Mouse (Mus musculus): ENCODE results near the gene Gm43720. TPM values are rescaled to one million over a fixed set of nuclear protein-coding genes. Genes with fewer than 3 reads are reported as not detected.

The Gm43720 gene
- not detected in 4 replicates for total RNA-seq (2023; ENCODE audit: inconsistent age)

GRCm38 (mm10) chr5:138279585-138280424 is at the start of gene Gm43720, which contains the start of the genes Gpc2 and Stag3:
TSS of gene Gm43720 (minus strand) at chr5:138279958.
TSS of gene Gpc2 (minus strand) at chr5:138280005.
TSS of gene Stag3 (plus strand) at chr5:138280240.

GRCm38 (mm10) chr5:138272409-138272923 is 7.3 kb downstream of the Gm43720 start, which contains the start of gene Gal3st4:
TSS of gene Gal3st4 (minus strand) at chr5:138272840.

GRCm38 (mm10) chr5:138263260-138264206 is 16.2 kb downstream of the Gm43720 start, which contains the start of gene BC037034:
TSS of gene BC037034 (minus strand) at chr5:138264033.

DNA sequence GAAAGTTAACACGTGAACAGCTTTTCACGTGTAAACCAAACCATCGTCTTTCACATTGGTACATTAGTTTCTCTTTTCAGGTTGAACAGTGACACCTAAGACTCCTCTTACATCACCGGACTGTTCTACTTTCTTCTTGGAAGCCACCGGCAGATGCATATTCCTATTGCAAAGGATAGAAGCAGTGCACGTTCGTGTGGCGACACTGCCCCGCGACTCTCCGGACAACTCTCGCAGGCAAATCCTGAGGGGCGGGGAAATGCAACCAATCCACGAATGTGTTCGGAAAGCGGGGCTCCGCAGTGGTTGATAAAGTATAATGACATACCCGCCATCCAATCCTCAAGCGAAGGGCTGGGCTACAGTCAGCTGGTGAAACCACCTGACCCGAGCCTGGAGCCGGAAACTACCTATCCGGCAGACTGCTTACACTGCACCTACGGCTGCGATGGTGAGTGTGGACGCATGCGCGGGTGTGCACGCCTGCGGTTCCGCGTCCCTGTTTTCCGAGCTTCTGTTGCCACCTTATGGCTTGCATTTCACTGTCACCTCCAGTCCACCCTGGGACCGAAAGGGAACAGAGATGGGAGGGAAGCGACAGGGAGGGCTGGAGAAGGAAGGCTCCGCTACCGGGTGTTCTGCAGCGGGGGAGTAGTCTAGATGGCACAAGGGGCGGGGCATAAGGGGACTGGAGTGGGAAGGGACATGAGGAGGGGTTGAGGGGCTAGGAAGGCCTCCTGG is 24.2 kb downstream of the Gm43720 start, which contains the start of gene Lamtor4:
Lamtor4 (plus strand) TSS at position 130 of the 741 bp plus-strand sequence.

GRCm38 (mm10) chr5:138225700-138226099 is 54.1 kb downstream of the Gm43720 start, which contains the start of gene Nxpe5:
TSS of gene Nxpe5 (plus strand) at chr5:138225898.

Other genes with a start within 250 kb of the Gm43720 start
- gene Smok3c, start 226.8 kb downstream of the Gm43720 start, total RNA-seq (2023; ENCODE audit: inconsistent age) = not detected in 4 replicates
- gene Zkscan1, start 194.9 kb downstream of the Gm43720 start, total RNA-seq (2023; ENCODE audit: inconsistent age) = 15.6 to 18.0 TPM (median 17.9 TPM) in 4 replicates
- gene Zscan21, start 163.1 kb downstream of the Gm43720 start, total RNA-seq (2023; ENCODE audit: inconsistent age) = 8.6 to 10.5 TPM (median 9.9 TPM) in 4 replicates
- gene Zfp113, start 124.2 kb downstream of the Gm43720 start, total RNA-seq (2023; ENCODE audit: inconsistent age) = 8.8 to 11.8 TPM (median 10.7 TPM) in 4 replicates
- 50.0 to 62.1 TPM (median 51.4 TPM) in 4 replicates for gene Cops6, start 118.9 kb downstream of the Gm43720 start, total RNA-seq (2023; ENCODE audit: inconsistent age)
- gene Ap4m1, start 108.0 kb downstream of the Gm43720 start, total RNA-seq (2023; ENCODE audit: inconsistent age) = 34.6 to 44.5 TPM (median 37.7 TPM) in 4 replicates
- 55.9 to 62.7 TPM (median 57.4 TPM) in 4 replicates for gene Mcm7, start 107.5 kb downstream of the Gm43720 start, total RNA-seq (2023; ENCODE audit: inconsistent age)
- 31.7 to 37.3 TPM (median 32.3 TPM) in 4 replicates for gene Taf6, start 92.5 kb downstream of the Gm43720 start, total RNA-seq (2023; ENCODE audit: inconsistent age)
- 13.7 to 21.1 TPM (median 17.0 TPM) in 4 replicates for gene Cnpy4, start 92.5 kb downstream of the Gm43720 start, total RNA-seq (2023; ENCODE audit: inconsistent age)
- 1.1 to 1.7 TPM (median 1.6 TPM) in 3 of 4 replicates, not detected in the other for gene Mblac1, start 85.6 kb downstream of the Gm43720 start, total RNA-seq (2023; ENCODE audit: inconsistent age)
- not detected in 4 replicates for gene Nxpe5, start 54.1 kb downstream of the Gm43720 start, total RNA-seq (2023; ENCODE audit: inconsistent age)
- gene Lamtor4, start 24.5 kb downstream of the Gm43720 start, total RNA-seq (2023; ENCODE audit: inconsistent age) = 31.8 to 44.5 TPM (median 38.9 TPM) in 4 replicates
- gene BC037034, start 15.9 kb downstream of the Gm43720 start, total RNA-seq (2023; ENCODE audit: inconsistent age) = 54.8 to 62.4 TPM (median 56.6 TPM) in 4 replicates
- gene Gal3st4, start 7.1 kb downstream of the Gm43720 start, total RNA-seq (2023; ENCODE audit: inconsistent age) = not detected in 4 replicates
- 1.5 to 2.6 TPM (median 2.2 TPM) in 4 replicates for gene Gpc2, start within 50 bp of the Gm43720 start, total RNA-seq (2023; ENCODE audit: inconsistent age)
- gene Stag3, start 282 bp upstream of the Gm43720 start, total RNA-seq (2023; ENCODE audit: inconsistent age) = 0.74 TPM in 1 of 4 replicates, not detected in the others
- 0.48 TPM in 2 of 4 replicates, not detected in the others for gene Pvrig, start 62.0 kb upstream of the Gm43720 start, total RNA-seq (2023; ENCODE audit: inconsistent age)
- gene Zfp157, start 161.5 kb upstream of the Gm43720 start, total RNA-seq (2023; ENCODE audit: inconsistent age) = 17.5 to 22.0 TPM (median 19.2 TPM) in 4 replicates

Measured in B cell, adult (primary cell).